Mouse (Mus musculus): ENCODE results near the gene Plcl2.

DNA sequence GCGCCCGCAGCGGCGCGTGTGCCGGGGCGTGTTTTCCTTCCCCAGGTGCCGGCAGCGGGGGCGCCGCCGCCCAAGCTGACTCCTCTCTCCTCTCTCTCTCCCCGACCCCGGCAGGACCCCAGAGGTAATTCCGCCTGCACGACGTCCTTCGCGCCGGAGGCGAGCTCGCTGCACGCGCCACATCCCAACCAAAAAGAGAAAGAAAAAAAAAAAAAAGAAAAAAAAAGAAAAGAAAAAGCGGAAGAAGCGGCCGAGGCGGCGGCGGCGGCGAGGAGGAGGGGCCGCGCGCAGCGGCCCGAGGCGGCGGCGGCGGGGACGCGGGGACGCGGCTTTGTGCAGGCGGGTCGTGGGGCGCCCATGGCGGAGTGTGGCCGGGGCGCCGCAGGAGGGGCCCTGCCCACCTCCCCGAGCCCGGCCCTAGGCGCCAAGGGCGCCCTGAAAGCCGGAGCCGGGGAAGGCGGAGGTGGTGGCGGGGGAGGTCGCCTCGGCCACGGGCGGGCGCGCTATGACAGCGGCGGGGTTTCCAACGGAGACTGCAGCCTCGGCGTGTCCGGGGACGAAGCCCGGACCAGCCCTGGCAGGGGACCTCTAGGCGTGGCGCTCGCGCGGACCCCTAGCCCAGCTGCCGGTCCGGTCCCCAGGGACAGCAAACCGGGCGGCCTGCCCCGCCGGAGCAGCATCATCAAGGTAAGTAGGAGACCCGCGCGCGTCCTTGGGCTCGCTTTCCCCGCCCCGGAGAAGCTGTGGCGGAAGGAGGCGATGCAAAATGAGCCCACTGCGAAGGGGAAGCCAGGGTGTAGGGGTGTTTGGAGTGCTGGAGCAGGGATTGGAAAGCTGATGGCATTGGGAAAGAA lies at the start of gene Plcl2:
- TF ChIP-seq GATA1 (IDR thresholded peaks at IDR 0.05; ENCODE audit: borderline replicate concordance, low read length), result no peak
- no peak for TF ChIP-seq FLI1 (IDR thresholded peaks at IDR 0.05; ENCODE audit: low read length)
